Mouse (Mus musculus) brain, embryonic 14.5 days (tissue): ENCODE results near the gene Slc38a9.

Experiments
- CTCF ChIP-seq: fragments of 200-500 bp; IDR thresholded peaks from 2 replicates; pipeline ENCODE4 v1.5.1; 2012; ENCODE audit warnings: inconsistent platforms, mild to moderate bottlenecking, moderate library complexity, borderline replicate concordance; ENCODE audit not compliant: insufficient read depth, insufficient read length; ENCODE audit errors: extremely low read depth
- POLR2A ChIP-seq: fragments of 200-500 bp; IDR thresholded peaks from 2 replicates; pipeline ENCODE4 v1.6.1; 2012; ENCODE audit warnings: mild to moderate bottlenecking, inconsistent platforms, borderline replicate concordance; ENCODE audit not compliant: poor library complexity, insufficient read depth, insufficient read length, severe bottlenecking; ENCODE audit errors: extremely low read depth

DNA sequence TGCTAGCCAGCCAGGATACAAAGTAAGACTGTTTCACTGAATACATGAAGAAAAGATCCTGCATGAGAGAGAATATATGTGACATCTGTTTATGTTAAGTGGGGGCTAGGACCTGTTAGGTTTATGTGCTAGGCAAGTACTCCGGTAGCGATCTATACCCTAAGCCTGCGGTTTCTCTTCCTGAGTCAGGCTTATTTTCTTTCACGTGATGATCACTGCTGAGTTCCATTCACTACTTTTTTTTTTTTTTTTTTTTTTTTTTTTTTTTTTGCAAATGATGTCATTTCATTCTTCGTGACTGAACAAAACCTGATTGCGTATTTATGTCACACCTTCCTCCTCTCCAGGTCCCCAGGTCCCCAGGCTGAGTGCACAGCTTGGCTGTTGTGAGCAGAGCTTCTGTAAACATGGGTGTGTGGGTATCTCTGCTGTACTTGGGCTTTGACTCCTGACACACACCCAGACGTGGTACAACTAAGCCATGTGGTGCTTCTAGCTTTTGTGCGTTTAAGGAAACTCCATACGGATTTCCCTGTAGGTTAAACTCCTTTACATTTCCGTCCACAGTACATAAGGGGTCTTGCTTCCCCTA is 126.5 kb downstream of the Slc38a9 start:
- TF ChIP-seq CTCF, result no peak
- TF ChIP-seq POLR2A, result no peak
